8 mouse cellular contexts compared by ENCODE assay signal in genomic region chr5:31697644-31698296, GRCm38 (mm10). TPM values are rescaled to one million over a fixed set of nuclear protein-coding genes. Genes with fewer than 3 reads are reported as not detected.
DNase-seq lines count a peak whose midpoint lies in the region; ATAC-seq and TF ChIP-seq lines count a peak whose summit lies in the region.

Babam2 (plus strand) TSS chr5:31697684.

- TF ChIP-seq CTCF in E14TG2a.4 (conservative IDR thresholded peaks at IDR 0.05; ENCODE audit: low read length) = no peak
- TF ChIP-seq CTCF in liver, postnatal 0 days (IDR thresholded peaks at IDR 0.05; ENCODE audit: low read depth) = 0 out of 2 replicates have a peak, but pooled peaks have one; percentile 9

- peak within 1 kb of the TSS; percentile 87 for H3K27ac ChIP-seq in forebrain, embryonic 13.5 days
- H3K27ac ChIP-seq in liver, postnatal 0 days (ENCODE audit: low read depth) = peak within 1 kb of the TSS; percentile 99
- H3K27ac ChIP-seq in neural tube, embryonic 14.5 days (ENCODE audit: low read depth, low read length) = peak within 1 kb of the TSS; percentile 96

- intact Hi-C loops in heart, postnatal 10 days (cut with DNase I) = loop anchor here (2.0 to 5.0 kb wide), 5 partner anchors 50 to 499 kb away; no protein-coding TSS in a partner anchor

- peaks cover 24% of the 10 kb centered on the region for H3K4me1 ChIP-seq in E14TG2a.4 (replicated peaks; ENCODE audit: low read depth, low read length)
- H3K4me1 ChIP-seq in forebrain, embryonic 13.5 days = peaks cover 13% of the 10 kb centered on the region
- peaks cover 6% of the 10 kb centered on the region for H3K4me1 ChIP-seq in liver, postnatal 0 days (ENCODE audit: insufficient read depth)
- H3K4me1 ChIP-seq in neural tube, embryonic 14.5 days (ENCODE audit: control insufficient read depth, insufficient read depth, low read length) = peaks cover 5% of the 10 kb centered on the region; the same call in 1 of the 2 replicates

- DNase-seq in c-Kit-positive CD71-positive TER-119-positive erythroid progenitor cells, embryonic 14.5 days (ENCODE audit: low spot score) = peak; percentile 86
- DNase-seq in heart, postnatal 10 days = peak; percentile 95
- peak; percentile 67 for DNase-seq in large intestine, adult 2 months (ENCODE audit: low read depth, low spot score)
- DNase-seq in liver, postnatal 0 days = peak; percentile 97
- DNase-seq in testis, postnatal 10 days (ENCODE audit: low spot score) = peak; percentile 95

- no peaks in the 10 kb centered on the region for H3K9me3 ChIP-seq in E14TG2a.4 (ENCODE audit: low read length)
- no peaks in the 10 kb centered on the region for H3K9me3 ChIP-seq in forebrain, embryonic 13.5 days (replicated peaks)
- H3K9me3 ChIP-seq in liver, postnatal 0 days (ENCODE audit: low read length) = no peaks in the 10 kb centered on the region
- H3K9me3 ChIP-seq in neural tube, embryonic 14.5 days (ENCODE audit: control insufficient read depth, low read length) = no peaks in the 10 kb centered on the region

- TF ChIP-seq EP300 in liver, postnatal 0 days (IDR thresholded peaks at IDR 0.05; ENCODE audit: low read depth) = no peak

- peaks cover 16% of the 10 kb centered on the region for H3K36me3 ChIP-seq in E14TG2a.4 (ENCODE audit: insufficient read depth, low read length)
- no peaks in the 10 kb centered on the region for H3K36me3 ChIP-seq in forebrain, embryonic 13.5 days (ENCODE audit: poor library complexity, severe bottlenecking)
- peaks cover 10% of the 10 kb centered on the region; the same call in 1 of the 2 replicates for H3K36me3 ChIP-seq in liver, postnatal 0 days (replicated peaks; ENCODE audit: insufficient read depth, low read length)
- no peaks in the 10 kb centered on the region for H3K36me3 ChIP-seq in neural tube, embryonic 14.5 days (ENCODE audit: control insufficient read depth, insufficient read depth, low read length)

- WGBS in forebrain, embryonic 13.5 days = under 1% methylated on average over 71 of the region's 71 CpGs
- WGBS in large intestine, adult 2 months = under 1% methylated on average over 71 of the region's 71 CpGs
- WGBS in liver, postnatal 0 days (ENCODE audit: insufficient replicate concordance) = under 1% methylated on average over 70 of the region's 71 CpGs
- under 1% methylated on average over 68 of the region's 71 CpGs for WGBS in neural tube, embryonic 14.5 days

- peak within 1 kb of the TSS; percentile 78 for H3K4me2 ChIP-seq in forebrain, embryonic 13.5 days
- H3K4me2 ChIP-seq in liver, postnatal 0 days (ENCODE audit: low read depth, low read length) = peak within 1 kb of the TSS; percentile 85
- peak within 1 kb of the TSS; percentile 90 for H3K4me2 ChIP-seq in neural tube, embryonic 14.5 days (ENCODE audit: low read depth, low read length)

- no peaks in the 10 kb centered on the region for H3K27me3 ChIP-seq in E14TG2a.4 (ENCODE audit: insufficient read depth, low read length)
- no peaks in the 10 kb centered on the region for H3K27me3 ChIP-seq in forebrain, embryonic 13.5 days
- no peaks in the 10 kb centered on the region for H3K27me3 ChIP-seq in liver, postnatal 0 days (ENCODE audit: insufficient read depth, low read length)
- no peaks in the 10 kb centered on the region for H3K27me3 ChIP-seq in neural tube, embryonic 14.5 days (ENCODE audit: control insufficient read depth, insufficient read depth, low read length)

- ATAC-seq in forebrain, embryonic 13.5 days = peak; percentile 96
- peak; percentile 96 for ATAC-seq in liver, postnatal 0 days
- peak; percentile 95 for ATAC-seq in neural tube, embryonic 14.5 days (ENCODE audit: low read depth)

- peak within 1 kb of the TSS; percentile 94 for H3K4me3 ChIP-seq in E14TG2a.4 (replicated peaks; ENCODE audit: low read length)
- peak within 1 kb of the TSS; percentile 67 for H3K4me3 ChIP-seq in forebrain, embryonic 13.5 days
- H3K4me3 ChIP-seq in liver, postnatal 0 days (ENCODE audit: low read depth, low read length) = peak within 1 kb of the TSS; percentile 90
- H3K4me3 ChIP-seq in neural tube, embryonic 14.5 days (ENCODE audit: low read depth, low read length) = peak within 1 kb of the TSS; percentile 80

- peak within 1 kb of the TSS; percentile 85 for H3K9ac ChIP-seq in forebrain, embryonic 13.5 days
- H3K9ac ChIP-seq in liver, postnatal 0 days (replicated peaks) = peak within 1 kb of the TSS; percentile 84
- H3K9ac ChIP-seq in neural tube, embryonic 14.5 days (replicated peaks; ENCODE audit: low read depth, low read length) = peak within 1 kb of the TSS; percentile 84

RNA-seq across cellular contexts. Expression of gene Babam2, which starts in this region (rescaled TPM):
- polyA plus RNA-seq in forebrain, embryonic 13.5 days (2015; fragmentation: Nextera tagmentation; extraction: Ambion mirVana) = 53.5 and 54.6 TPM in 2 replicates
- total RNA-seq in heart, postnatal 10 days (2021) = 10 to 100 TPM; 36.3 to 39.8 TPM
- 26.3 and 27.0 TPM in 2 replicates for polyA plus RNA-seq in large intestine, adult 2 months (2012; rRNA removed)
- 22.1 and 25.2 TPM in 2 replicates for polyA plus RNA-seq in liver, postnatal 0 days (2015; fragmentation: Nextera tagmentation; extraction: Ambion mirVana)
- 37.9 and 43.5 TPM in 2 replicates for polyA plus RNA-seq in neural tube, embryonic 14.5 days (2014; fragmentation: Nextera tagmentation; extraction: Ambion mirVana)

Comparison
In these comparisons a context has a peak if more than half of its experiments do, and no peak if none do; other contexts are left out.
1. Peak in every context shown above with its lines: DNase-seq, ATAC-seq, H3K4me3 ChIP-seq and H3K27ac ChIP-seq.